Mouse (Mus musculus): ENCODE data around the gene Pola1. TPM values are rescaled to one million over a fixed set of nuclear protein-coding genes. Genes with fewer than 3 reads are reported as not detected.
"Not testable (repeated sequence)": the region's sequence is repeated elsewhere in the genome, so short reads cannot be mapped to it uniquely, and the experiment has no call there.

Pola1 gene
- total RNA-seq, 2 experiments from 2014 or later, result 63.1 to 117 TPM

DNA sequence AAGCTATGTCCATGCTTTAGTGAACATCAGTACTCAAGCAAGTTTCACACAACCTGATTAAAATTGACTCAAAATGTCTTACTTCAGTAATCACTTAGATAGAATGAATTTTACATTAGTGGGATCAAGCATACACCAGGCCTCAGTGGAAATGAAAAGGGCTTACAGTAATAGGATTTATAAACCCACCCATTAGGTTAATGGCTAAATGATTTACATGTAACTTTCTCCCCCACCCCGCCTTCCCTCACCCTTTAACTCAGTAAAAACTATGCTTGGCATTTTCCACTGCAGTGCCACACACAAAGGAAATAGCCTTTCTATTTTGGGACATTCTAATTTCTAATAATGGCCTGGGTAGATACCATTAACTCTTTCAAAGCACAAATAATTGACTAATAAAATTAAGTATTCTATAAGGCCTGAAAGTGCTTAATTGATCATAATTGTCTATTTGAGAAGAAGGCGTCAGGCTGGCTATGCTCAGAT lies 129.0 kb downstream of the Pola1 start:
- ATAC-seq (replicated peaks; ENCODE audit: low FRiP score, low TSS enrichment, poor library complexity, severe bottlenecking), result no peak

DNA sequence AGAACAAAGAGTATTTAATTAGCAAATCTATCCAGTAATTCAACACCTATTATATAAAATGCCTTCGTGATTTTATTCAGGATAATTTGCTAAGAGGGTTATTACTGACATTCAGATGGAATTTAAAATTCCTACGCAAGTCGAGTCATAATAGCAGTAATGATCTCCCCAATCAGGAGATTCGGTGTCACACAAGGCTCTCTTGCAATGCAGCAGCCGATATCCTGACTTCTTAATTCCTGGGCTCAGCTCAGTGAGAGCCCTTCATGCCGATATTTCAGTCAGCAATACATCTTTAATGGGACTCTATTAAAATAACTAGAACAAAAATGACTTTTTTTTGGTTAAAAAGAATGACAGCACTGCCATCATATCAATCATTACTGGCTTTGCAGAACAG lies 134.4 kb downstream of the Pola1 start:
- no peak for ATAC-seq (replicated peaks; ENCODE audit: low FRiP score, low TSS enrichment, poor library complexity, severe bottlenecking)

DNA sequence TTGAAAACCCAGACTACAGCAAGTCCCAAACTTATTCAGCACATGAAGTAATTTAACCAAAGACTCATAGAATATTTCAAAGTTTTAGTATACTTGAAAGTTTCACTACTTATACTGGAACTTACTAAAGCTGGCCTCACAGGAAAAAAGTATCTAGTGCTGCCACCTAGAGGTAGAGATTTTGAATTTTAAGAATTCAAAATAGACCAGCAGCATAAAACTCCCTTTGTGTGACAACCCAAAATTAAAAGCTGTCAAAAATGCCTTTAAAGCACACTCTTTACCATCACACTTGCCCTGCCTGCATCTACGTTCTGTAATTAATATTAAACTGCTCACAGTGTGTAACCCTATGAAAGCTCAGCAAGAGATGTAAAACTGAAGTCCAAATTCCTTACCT lies 166.2 kb downstream of the Pola1 start:
- no peak for ATAC-seq (replicated peaks; ENCODE audit: low FRiP score, low TSS enrichment, poor library complexity, severe bottlenecking)

GRCm38 (mm10) chrX:93429738-93430260 lies 202.2 kb downstream of the Pola1 start:
- no peak for ATAC-seq (replicated peaks; ENCODE audit: low FRiP score, low TSS enrichment, poor library complexity, severe bottlenecking)

GRCm38 (mm10) chrX:93428956-93429737 lies 202.8 kb downstream of the Pola1 start:
- ATAC-seq (replicated peaks; ENCODE audit: low FRiP score, low TSS enrichment, poor library complexity, severe bottlenecking), result no peak

- not testable (repeated sequence) for ATAC-seq (replicated peaks; ENCODE audit: low FRiP score, low TSS enrichment, poor library complexity, severe bottlenecking)
Observed at GRCm38 (mm10) chrX:93400871-93401270, 231.1 kb downstream of the Pola1 start.

- ATAC-seq (replicated peaks; ENCODE audit: low FRiP score, low TSS enrichment, poor library complexity, severe bottlenecking), result peak; percentile 94
Observed at GRCm38 (mm10) chrX:93397089-93397488, 234.9 kb downstream of the Pola1 start.

GRCm38 (mm10) chrX:93377285-93377972 lies 254.5 kb downstream of the Pola1 start:
- ATAC-seq (replicated peaks; ENCODE audit: low FRiP score, low TSS enrichment, poor library complexity, severe bottlenecking), result no peak

DNA sequence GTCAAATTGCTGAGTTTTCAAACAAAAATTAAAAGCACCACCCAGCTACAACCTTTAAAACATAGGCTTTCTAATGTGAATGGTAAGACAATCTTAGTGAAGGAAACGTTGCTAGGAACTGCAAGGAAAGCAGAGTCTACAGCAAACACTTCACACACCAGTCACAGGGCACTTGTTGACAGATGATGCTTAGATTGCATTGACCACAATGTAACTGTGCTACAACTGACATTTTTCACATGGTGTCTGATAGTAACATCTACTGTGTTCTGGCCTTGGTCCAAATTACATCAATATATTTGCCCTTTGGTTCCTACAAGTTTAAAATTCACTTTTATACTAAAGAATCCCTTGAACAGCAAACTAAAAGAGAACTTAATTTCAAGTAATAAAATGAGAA lies 258.5 kb downstream of the Pola1 start:
- ATAC-seq (replicated peaks; ENCODE audit: low FRiP score, low TSS enrichment, poor library complexity, severe bottlenecking), result peak; percentile 77

DNA sequence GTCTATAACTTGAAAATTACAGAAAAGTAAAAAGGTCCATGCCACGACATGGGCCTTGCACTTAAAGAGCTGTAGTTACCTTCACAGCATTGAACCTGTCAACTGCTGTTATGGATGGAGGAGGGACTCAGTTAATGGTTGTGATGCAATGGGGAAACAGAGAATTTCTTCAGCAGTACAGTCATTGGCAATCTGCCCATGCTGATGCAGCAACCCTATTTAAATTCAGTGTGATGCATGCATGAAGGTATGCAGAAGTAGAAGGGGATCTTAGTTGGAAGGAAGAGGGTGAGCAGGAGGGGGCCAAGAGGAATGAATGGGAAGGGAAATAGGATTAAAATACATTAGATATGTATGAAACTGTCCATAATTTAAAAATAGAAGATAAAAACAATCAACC lies 262.2 kb downstream of the Pola1 start:
- ATAC-seq (replicated peaks; ENCODE audit: low FRiP score, low TSS enrichment, poor library complexity, severe bottlenecking), result no peak

DNA sequence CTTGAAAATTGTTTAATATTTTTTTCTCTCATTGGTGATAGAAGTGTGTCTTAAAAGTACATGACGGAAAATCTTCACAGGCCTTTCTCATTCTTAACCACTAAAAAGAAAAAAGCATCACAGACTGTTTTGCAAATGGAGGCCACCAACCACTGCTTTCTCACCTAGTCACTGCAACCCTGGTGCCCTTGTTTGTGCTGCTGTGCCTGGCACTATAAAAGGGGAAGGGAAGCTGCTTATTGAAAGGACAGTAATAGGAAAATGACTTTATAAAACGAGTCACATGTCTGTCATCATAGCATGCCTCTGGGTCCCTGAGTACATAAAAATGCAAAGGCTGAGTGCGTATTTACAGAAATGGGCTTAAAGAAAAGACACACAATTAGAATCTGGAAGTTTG lies 263.7 kb downstream of the Pola1 start:
- ATAC-seq (replicated peaks; ENCODE audit: low FRiP score, low TSS enrichment, poor library complexity, severe bottlenecking), result no peak

GRCm38 (mm10) chrX:93321336-93321735 lies 310.6 kb downstream of the Pola1 start:
- no peak for ATAC-seq (replicated peaks; ENCODE audit: low FRiP score, low TSS enrichment, poor library complexity, severe bottlenecking)

GRCm38 (mm10) chrX:93319979-93320378 lies 312.0 kb downstream of the Pola1 start:
- ATAC-seq (replicated peaks; ENCODE audit: low FRiP score, low TSS enrichment, poor library complexity, severe bottlenecking), result peak; percentile 87

DNA sequence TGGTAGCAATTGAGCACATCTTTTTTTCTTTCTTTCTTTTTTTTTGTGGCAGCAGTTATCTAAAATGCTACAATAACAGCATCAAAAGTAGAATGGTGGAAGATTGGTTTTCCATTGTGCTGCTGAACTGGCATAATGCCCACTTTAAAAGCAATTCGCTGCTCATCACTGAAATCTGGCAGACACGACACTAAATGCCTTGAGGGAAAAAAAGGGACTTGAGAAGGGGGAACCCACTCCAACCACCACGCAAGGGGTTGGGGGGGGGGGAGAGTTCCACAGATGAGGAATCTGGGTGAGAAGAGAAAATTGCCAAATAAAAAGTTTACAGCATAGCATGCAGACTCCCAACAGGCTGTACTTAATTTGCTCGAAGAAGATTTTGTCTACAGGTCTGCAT lies 314.4 kb downstream of the Pola1 start:
- ATAC-seq (replicated peaks; ENCODE audit: low FRiP score, low TSS enrichment, poor library complexity, severe bottlenecking), result no peak

DNA sequence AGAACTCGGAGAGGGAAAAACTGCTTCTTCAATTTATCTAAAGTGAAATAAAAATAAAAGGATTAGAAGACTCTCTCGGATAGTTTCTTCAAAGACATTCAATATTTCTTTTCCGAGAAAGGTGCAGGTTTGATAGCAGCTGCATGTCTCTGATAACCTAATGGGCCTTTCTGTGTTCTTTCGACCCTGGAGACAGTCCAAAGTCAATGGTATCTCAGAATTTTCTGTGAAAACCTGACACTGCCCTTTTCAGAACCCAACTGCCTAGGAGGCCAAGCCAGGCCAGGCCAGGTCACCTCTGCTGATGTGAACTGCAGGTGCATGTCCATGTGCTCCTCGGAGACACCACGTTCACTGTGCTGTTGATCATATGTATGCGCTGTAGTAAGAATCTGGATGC lies 326.2 kb downstream of the Pola1 start:
- 0 out of 2 replicates have a peak, but pooled peaks have one; percentile 57 for ATAC-seq (replicated peaks; ENCODE audit: low FRiP score, low TSS enrichment, poor library complexity, severe bottlenecking)

DNA sequence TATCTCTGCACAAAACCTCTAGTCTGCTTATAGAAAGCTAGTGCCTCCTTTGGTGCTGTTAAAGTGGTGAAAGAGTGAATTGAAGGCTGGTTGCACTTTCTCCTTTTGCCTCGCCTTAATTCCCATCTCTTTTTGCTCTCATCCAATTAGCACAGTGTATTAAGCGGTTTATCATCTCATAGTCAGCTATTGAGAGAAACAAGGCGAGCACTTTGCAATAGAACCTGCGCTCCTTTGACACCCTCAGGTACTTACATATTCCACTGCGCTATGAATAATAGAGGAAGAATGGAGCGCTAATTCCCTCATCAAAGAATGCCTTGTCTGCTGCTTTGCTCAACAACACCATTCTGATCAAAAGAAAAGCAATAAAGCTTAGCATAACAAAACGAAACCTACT lies 330.2 kb downstream of the Pola1 start:
- no peak for ATAC-seq (replicated peaks; ENCODE audit: low FRiP score, low TSS enrichment, poor library complexity, severe bottlenecking)

GRCm38 (mm10) chrX:93300183-93300815 lies 331.7 kb downstream of the Pola1 start:
- ATAC-seq (replicated peaks; ENCODE audit: low FRiP score, low TSS enrichment, poor library complexity, severe bottlenecking), result no peak

DNA sequence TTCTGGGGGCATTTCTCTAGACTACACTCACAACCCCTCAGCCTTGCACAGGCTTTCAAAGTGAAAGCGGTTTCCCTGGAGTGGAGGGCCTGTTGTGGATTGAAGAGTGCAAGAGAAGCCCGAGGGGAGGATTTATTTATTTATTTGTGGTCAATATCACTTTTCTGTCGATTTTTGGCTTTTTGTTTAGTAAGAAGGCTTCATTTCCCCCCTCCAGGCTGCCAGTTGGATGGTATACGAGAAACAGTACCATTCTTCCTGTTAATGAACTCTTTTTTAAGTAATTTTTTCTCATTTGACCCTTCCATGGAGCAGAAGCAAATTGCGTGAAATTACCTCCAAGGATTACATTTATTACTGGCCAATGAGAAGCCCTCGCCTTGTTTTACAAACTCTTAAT lies 332.2 kb downstream of the Pola1 start:
- ATAC-seq (replicated peaks; ENCODE audit: low FRiP score, low TSS enrichment, poor library complexity, severe bottlenecking), result no peak

- ATAC-seq (replicated peaks; ENCODE audit: low FRiP score, low TSS enrichment, poor library complexity, severe bottlenecking), result no peak
Observed at GRCm38 (mm10) chrX:93299046-93299626, 332.8 kb downstream of the Pola1 start.

- ATAC-seq (replicated peaks; ENCODE audit: low FRiP score, low TSS enrichment, poor library complexity, severe bottlenecking), result no peak
Observed at GRCm38 (mm10) chrX:93297001-93297441, 334.9 kb downstream of the Pola1 start.
